Mouse (Mus musculus) liver, embryonic 14.5 days (tissue): ENCODE results near the gene Fig4.

Source experiments
- CTCF ChIP-seq: IDR thresholded peaks from 2 replicates; pipeline ENCODE4 v1.5.1; 2016; ENCODE audit warnings: antibody characterized with exemption, low read depth, control low read depth
- EP300 ChIP-seq: IDR thresholded peaks from 2 replicates; pipeline ENCODE4 v1.6.1; 2016; ENCODE audit warnings: antibody characterized with exemption, low read depth

- TF ChIP-seq CTCF = no peak
- TF ChIP-seq EP300 = no peak
These were observed 56.9 kb downstream of the Fig4 start for GRCm38 (mm10) chr10:41246111-41246510.
